Mouse (Mus musculus) thymus, adult 2 months (tissue): Measurements from ENCODE around the gene Rgma.

Experiments used
- CTCF ChIP-seq: fragments of 200-500 bp; IDR thresholded peaks from 2 replicates; pipeline ENCODE4 v1.5.1; 2012; ENCODE audit warnings: mild to moderate bottlenecking, control low read depth, low read length, moderate library complexity, borderline replicate concordance; ENCODE audit not compliant: control insufficient read depth, poor library complexity, insufficient read depth; ENCODE audit errors: extremely low read depth
- POLR2A ChIP-seq: fragments of 200-500 bp; IDR thresholded peaks from 2 replicates; pipeline ENCODE4 v1.6.1; 2012; ENCODE audit warnings: mild to moderate bottlenecking, low read length, control low read depth, moderate library complexity; ENCODE audit not compliant: control insufficient read depth, poor library complexity, insufficient read depth; ENCODE audit errors: extremely low read depth

- TF ChIP-seq CTCF (no peak), POLR2A (no peak)
Measured at GRCm38 (mm10) chr7:73393307-73394012, 18.2 kb downstream of the Rgma start.
